Mouse (Mus musculus) ES-Bruce4 (cell line): Measurements from ENCODE around the gene Ccno. TPM values are rescaled to one million over a fixed set of nuclear protein-coding genes. Genes with fewer than 3 reads are reported as not detected.

Experiments used
- H3K27ac ChIP-seq: 2 replicates; pipeline ENCODE4 v1.5.1; 2012; ENCODE audit warnings: low read length, inconsistent platforms; ENCODE audit not compliant: insufficient read depth
- H3K27me3 ChIP-seq: 2 replicates; pipeline ENCODE4 v1.6.1; 2012; ENCODE audit warnings: mild to moderate bottlenecking, low read length, inconsistent platforms; ENCODE audit not compliant: control insufficient read depth, poor library complexity, insufficient read depth, severe bottlenecking
- H3K36me3 ChIP-seq: 2 replicates; pipeline ENCODE4 v1.6.1; 2012; ENCODE audit warnings: inconsistent platforms, mild to moderate bottlenecking, low read length, moderate library complexity; ENCODE audit not compliant: control insufficient read depth, poor library complexity, insufficient read depth, severe bottlenecking
- H3K4me1 ChIP-seq: one replicate; pipeline ENCODE4 v1.8.1; 2011; ENCODE audit warnings: low read length; ENCODE audit not compliant: control insufficient read depth, insufficient read depth
- H3K4me3 ChIP-seq: 2 replicates; pipeline ENCODE4 v1.5.1; 2011; ENCODE audit warnings: low read depth, mild to moderate bottlenecking, low read length
- H3K9ac ChIP-seq: 2 replicates; pipeline ENCODE4 v1.6.1; 2012; ENCODE audit warnings: low read depth, mild to moderate bottlenecking, inconsistent platforms; ENCODE audit not compliant: poor library complexity, severe bottlenecking
- H3K9me3 ChIP-seq: replicated peaks from 2 replicates; pipeline ENCODE4 v1.6.1; 2012; ENCODE audit warnings: mild to moderate bottlenecking, low read length, inconsistent platforms; ENCODE audit not compliant: control insufficient read depth, poor library complexity, insufficient read depth, severe bottlenecking
- CTCF ChIP-seq: IDR thresholded peaks from one replicate; pipeline ENCODE4 v1.8.1; 2011; ENCODE audit warnings: low read depth, low read length
- EP300 ChIP-seq: IDR thresholded peaks from 2 replicates; pipeline ENCODE4 v1.6.1; 2011; ENCODE audit warnings: low read depth, low read length; ENCODE audit not compliant: insufficient read depth
- POLR2A ChIP-seq: IDR thresholded peaks from one replicate; pipeline ENCODE4 v1.8.1; 2011; ENCODE audit warnings: low read length; ENCODE audit not compliant: insufficient read depth
- polyA plus RNA-seq: library from polyadenylated mRNA; stranded (reverse); fragments of >200 nt; gene quantifications from 2 replicates; pipeline ENCODE4 v1.2.4, GENCODE M21; 2011; ENCODE audit warnings: low read depth; ENCODE audit not compliant: missing spikeins, insufficient read depth, insufficient read length

Ccno gene
- polyA plus RNA-seq, 1 experiment = 0.52 TPM

DNA sequence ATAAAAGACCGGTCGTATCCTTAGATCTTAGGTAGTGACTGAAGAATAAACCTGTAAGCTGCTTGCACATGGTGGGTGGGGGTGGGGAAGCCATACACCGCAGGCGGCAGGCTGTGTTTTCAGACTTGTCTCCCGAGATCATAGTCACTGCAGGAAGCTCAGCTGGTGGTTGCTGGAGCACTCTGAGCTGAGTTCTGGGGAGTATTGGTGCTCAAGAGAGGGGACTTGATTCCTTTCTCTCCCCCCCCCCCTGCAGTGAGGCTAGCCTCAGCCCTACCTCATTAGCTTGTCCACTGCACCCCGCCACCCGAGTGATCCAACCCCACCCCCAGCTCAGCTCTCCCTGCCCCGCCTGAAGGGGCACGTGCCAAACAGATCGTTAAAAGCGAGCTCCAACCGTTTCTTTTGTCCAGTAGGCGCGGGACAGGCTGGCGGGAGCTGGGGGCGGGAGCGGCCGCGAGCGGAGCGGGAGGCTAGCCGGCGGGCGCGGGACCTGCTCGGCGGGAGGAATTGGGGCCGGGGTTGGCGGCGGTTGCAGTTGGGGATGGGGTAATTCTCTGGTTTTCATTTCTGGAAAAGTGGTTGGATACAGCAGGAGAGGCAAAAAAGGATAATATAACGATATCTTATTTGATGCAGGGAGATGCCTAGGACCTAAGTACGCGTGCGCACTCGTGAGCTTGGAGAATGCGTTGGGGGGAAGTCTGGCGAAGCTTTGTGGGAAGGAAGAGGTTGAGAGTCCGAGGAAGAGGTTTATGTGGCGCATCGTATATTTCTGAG lies 44.4 kb downstream of the Ccno start:
- Histone ChIP-seq H3K27ac (no peak overlapping the region), H3K27me3 (peaks cover 18% of the 10 kb centered on the region), H3K4me1 (no peaks in the 10 kb centered on the region), H3K9ac (peak overlapping the region; percentile 46; the same call in 1 of the 2 replicates), H3K36me3 (no peaks in the 10 kb centered on the region), H3K4me3 (peak overlapping the region; percentile 63), H3K9me3 (no peaks in the 10 kb centered on the region)
- TF ChIP-seq POLR2A (no peak), EP300 (no peak), CTCF (no peak)

DNA sequence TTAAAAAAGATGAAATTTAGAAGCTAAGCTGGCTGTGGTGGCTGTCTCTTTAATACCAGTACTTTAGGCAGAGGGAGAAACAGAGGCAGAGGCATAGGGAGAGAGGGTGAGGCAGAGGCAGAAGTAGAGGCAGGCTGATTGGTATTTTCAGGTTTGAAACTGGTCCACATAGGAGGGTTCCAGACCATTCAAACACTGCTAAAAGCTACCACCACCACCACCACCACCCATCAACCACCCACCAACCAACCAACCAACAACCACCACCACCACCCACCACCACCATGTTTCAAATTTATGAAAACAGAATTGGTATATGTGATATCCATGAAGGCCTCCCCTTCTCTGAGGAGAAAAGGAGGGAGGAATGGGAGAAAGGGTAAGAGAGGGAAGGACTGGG lies 45.2 kb downstream of the Ccno start:
- H3K36me3 ChIP-seq = no peaks in the 10 kb centered on the region
- H3K4me3 ChIP-seq = no peak overlapping the region
- H3K9ac ChIP-seq = no peak overlapping the region
- H3K27me3 ChIP-seq = peaks cover 18% of the 10 kb centered on the region
- TF ChIP-seq EP300 (no peak), CTCF (no peak), POLR2A (no peak)
- H3K27ac ChIP-seq = no peak overlapping the region
- H3K4me1 ChIP-seq = no peaks in the 10 kb centered on the region
- no peaks in the 10 kb centered on the region for H3K9me3 ChIP-seq

DNA sequence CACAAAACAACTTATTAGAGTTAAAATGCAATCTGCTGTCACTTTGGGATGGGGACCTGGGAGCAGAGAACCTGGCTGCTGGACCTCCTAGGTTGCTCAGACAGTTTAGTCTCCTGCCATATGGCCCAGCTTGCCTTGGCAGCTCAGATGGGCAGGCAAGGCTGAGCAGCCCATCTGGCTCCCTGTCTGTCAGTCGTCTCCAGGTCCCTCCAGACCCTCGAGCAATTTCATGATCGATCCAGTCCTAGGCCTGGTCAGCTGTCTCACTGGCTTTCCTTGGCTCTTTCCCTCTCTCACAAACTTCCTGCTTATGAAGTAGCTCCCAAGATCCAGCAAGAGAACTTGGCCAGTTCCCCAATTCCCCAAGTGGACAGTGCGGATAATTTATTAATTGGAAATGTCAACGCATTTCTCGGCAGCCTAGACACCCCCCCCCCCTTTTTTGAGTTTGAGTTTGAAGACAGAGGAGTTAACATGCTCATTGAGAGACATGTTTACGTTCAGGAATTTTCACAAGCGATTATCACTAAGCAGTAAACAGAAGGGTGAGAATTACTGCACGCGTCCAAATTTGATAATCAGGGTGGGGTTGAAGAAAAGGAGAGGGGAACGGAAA lies 46.8 kb downstream of the Ccno start:
- no peak overlapping the region for H3K4me3 ChIP-seq
- no peaks in the 10 kb centered on the region for H3K9me3 ChIP-seq
- no peak overlapping the region for H3K27ac ChIP-seq
- peaks cover 18% of the 10 kb centered on the region for H3K27me3 ChIP-seq
- H3K4me1 ChIP-seq = no peaks in the 10 kb centered on the region
- no peaks in the 10 kb centered on the region for H3K36me3 ChIP-seq
- H3K9ac ChIP-seq = peak overlapping the region; percentile 59
- TF ChIP-seq CTCF = no peak
- TF ChIP-seq POLR2A = no peak
- TF ChIP-seq EP300 = no peak

- TF ChIP-seq EP300 = no peak
- TF ChIP-seq POLR2A = no peak
- TF ChIP-seq CTCF = no peak
- peak within 1 kb of the TSS; percentile 65 for H3K4me3 ChIP-seq
- H3K36me3 ChIP-seq = no peaks in the 10 kb centered on the region
- H3K4me1 ChIP-seq = no peaks in the 10 kb centered on the region
- H3K27ac ChIP-seq = no peak within 1 kb of the TSS
- peaks cover 18% of the 10 kb centered on the region for H3K27me3 ChIP-seq
- H3K9me3 ChIP-seq = no peaks in the 10 kb centered on the region
- H3K9ac ChIP-seq = peak within 1 kb of the TSS; percentile 59
Measured at GRCm38 (mm10) chr13:113034950-113035421, 47.4 kb downstream of the Ccno start, which contains the start of gene Cdc20b. Gene Cdc20b, plus strand, starts transcription at chr13:113035111.

GRCm38 (mm10) chr13:113035852-113036251 lies 48.2 kb downstream of the Ccno start:
- TF ChIP-seq CTCF (peak; percentile 33), POLR2A (no peak), EP300 (no peak)
- no peaks in the 10 kb centered on the region for H3K9me3 ChIP-seq
- no peaks in the 10 kb centered on the region for H3K4me1 ChIP-seq
- H3K27ac ChIP-seq = no peak overlapping the region
- peaks cover 18% of the 10 kb centered on the region for H3K27me3 ChIP-seq
- no peak overlapping the region for H3K9ac ChIP-seq
- H3K4me3 ChIP-seq = no peak overlapping the region
- no peaks in the 10 kb centered on the region for H3K36me3 ChIP-seq

Other genes starting within 250 kb of the Ccno start
- 19.9 and 21.1 TPM in 2 replicates for gene Plpp1, start 187.0 kb upstream of the Ccno start, polyA plus RNA-seq
- 136 and 159 TPM in 2 replicates for gene Mtrex, start 60.4 kb upstream of the Ccno start, polyA plus RNA-seq
- gene Dhx29, start 60.3 kb upstream of the Ccno start, polyA plus RNA-seq = 33.3 and 34.9 TPM in 2 replicates
- not detected in 2 replicates for gene Mcidas, start 6.0 kb downstream of the Ccno start, polyA plus RNA-seq
- not detected in 2 replicates for gene Cdc20b, start 47.3 kb downstream of the Ccno start, polyA plus RNA-seq
- 22.1 and 24.1 TPM in 2 replicates for gene Gpx8, start 58.6 kb downstream of the Ccno start, polyA plus RNA-seq
- not detected in 2 replicates for gene Gzma, start 113.2 kb downstream of the Ccno start, polyA plus RNA-seq
- gene Esm1, start 221.9 kb downstream of the Ccno start, polyA plus RNA-seq = not detected in 2 replicates
- not detected in 2 replicates for gene Gzmk, start 238.1 kb downstream of the Ccno start, polyA plus RNA-seq